Mouse (Mus musculus): ENCODE results near the gene Nme9.

The Nme9 gene

GRCm38 (mm10) chr9:99451161-99451560 lies at the start of gene Nme9:
Gene Nme9 (plus strand): TSS chr9:99451475.
- no peak for DNase-seq (ENCODE audit: low read depth, low spot score)

GRCm38 (mm10) chr9:99409280-99409679 lies 42.0 kb upstream of the Nme9 start:
- DNase-seq (ENCODE audit: low read depth, low spot score), result no peak

- no peak for DNase-seq (ENCODE audit: low read depth, low spot score)
Observed at GRCm38 (mm10) chr9:99411093-99411492, 40.2 kb upstream of the Nme9 start.

GRCm38 (mm10) chr9:99411785-99412184 lies 39.5 kb upstream of the Nme9 start:
- DNase-seq (ENCODE audit: low read depth, low spot score), result no peak

- no peak for DNase-seq (ENCODE audit: low read depth, low spot score)
Observed at GRCm38 (mm10) chr9:99416809-99417208, 34.5 kb upstream of the Nme9 start.

GRCm38 (mm10) chr9:99417288-99417846 lies 33.9 kb upstream of the Nme9 start:
- no peak for DNase-seq (ENCODE audit: low read depth, low spot score)

- no peak for DNase-seq (ENCODE audit: low read depth, low spot score)
Observed at GRCm38 (mm10) chr9:99418377-99418776, 32.9 kb upstream of the Nme9 start.

- no peak for DNase-seq (ENCODE audit: low read depth, low spot score)
Observed at GRCm38 (mm10) chr9:99419951-99420701, 31.1 kb upstream of the Nme9 start.

GRCm38 (mm10) chr9:99421914-99422313 lies 29.4 kb upstream of the Nme9 start:
- DNase-seq (ENCODE audit: low read depth, low spot score), result no peak

- DNase-seq (ENCODE audit: low read depth, low spot score), result no peak
Observed at GRCm38 (mm10) chr9:99423692-99424573, 27.3 kb upstream of the Nme9 start.

- no peak for DNase-seq (ENCODE audit: low read depth, low spot score)
Observed at GRCm38 (mm10) chr9:99424574-99424863, 26.8 kb upstream of the Nme9 start.

GRCm38 (mm10) chr9:99425262-99425661 lies 26.0 kb upstream of the Nme9 start:
- DNase-seq (ENCODE audit: low read depth, low spot score), result no peak

- DNase-seq (ENCODE audit: low read depth, low spot score), result no peak
Observed at GRCm38 (mm10) chr9:99428601-99429331, 22.5 kb upstream of the Nme9 start.

GRCm38 (mm10) chr9:99429845-99430244 lies 21.4 kb upstream of the Nme9 start:
- DNase-seq (ENCODE audit: low read depth, low spot score), result no peak

GRCm38 (mm10) chr9:99430806-99431205 lies 20.5 kb upstream of the Nme9 start:
- no peak for DNase-seq (ENCODE audit: low read depth, low spot score)

GRCm38 (mm10) chr9:99431346-99431745 lies 19.9 kb upstream of the Nme9 start:
- DNase-seq (ENCODE audit: low read depth, low spot score), result no peak

GRCm38 (mm10) chr9:99431963-99432362 lies 19.3 kb upstream of the Nme9 start:
- DNase-seq (ENCODE audit: low read depth, low spot score), result no peak

GRCm38 (mm10) chr9:99432478-99432877 lies 18.8 kb upstream of the Nme9 start:
- DNase-seq (ENCODE audit: low read depth, low spot score), result no peak

- peak; percentile 58 for DNase-seq (ENCODE audit: low read depth, low spot score)
Observed at GRCm38 (mm10) chr9:99434892-99435618, 16.2 kb upstream of the Nme9 start.

GRCm38 (mm10) chr9:99435619-99436181 lies 15.6 kb upstream of the Nme9 start:
- no peak for DNase-seq (ENCODE audit: low read depth, low spot score)

Measured in forelimb bud, embryonic 11.5 days (tissue).